Mouse (Mus musculus) kidney, adult 8-10 months (tissue): ENCODE measurements around the gene Dnajb12.

ENCODE experiments used
- DNase-seq, 2 experiments: peaks; one replicate each; pipeline ENCODE4 v3.0.0; 2022

The Dnajb12 gene

GRCm38 (mm10) chr10:59897511-59897910 lies 18.2 kb downstream of the Dnajb12 start:
- peak in 1 of 2 experiments; percentile 41 for DNase-seq

- peak in 1 of 2 experiments; percentile 4 for DNase-seq
Measured at GRCm38 (mm10) chr10:59898180-59898778, 18.9 kb downstream of the Dnajb12 start.

GRCm38 (mm10) chr10:59898935-59899334 lies 19.6 kb downstream of the Dnajb12 start:
- DNase-seq, result peak in 1 of 2 experiments; percentile 11

GRCm38 (mm10) chr10:59899341-59900173 lies 20.2 kb downstream of the Dnajb12 start:
- peak; percentile 87 to 94 for DNase-seq

- DNase-seq, result no peak
Measured at GRCm38 (mm10) chr10:59900174-59900435, 20.7 kb downstream of the Dnajb12 start.

GRCm38 (mm10) chr10:59900939-59901338 lies 21.6 kb downstream of the Dnajb12 start:
- DNase-seq, result no peak

- no peak for DNase-seq
Measured at GRCm38 (mm10) chr10:59901463-59901862, 22.1 kb downstream of the Dnajb12 start.

- no peak for DNase-seq
Measured at GRCm38 (mm10) chr10:59901986-59902605, 22.7 kb downstream of the Dnajb12 start.

GRCm38 (mm10) chr10:59902606-59902990 lies 23.2 kb downstream of the Dnajb12 start:
- DNase-seq, result no peak

- no peak for DNase-seq
Measured at GRCm38 (mm10) chr10:59903170-59903569, 23.8 kb downstream of the Dnajb12 start.

GRCm38 (mm10) chr10:59907080-59907609 lies 27.8 kb downstream of the Dnajb12 start:
- no peak for DNase-seq

- no peak for DNase-seq
Measured at GRCm38 (mm10) chr10:59907695-59908299, 28.4 kb downstream of the Dnajb12 start.

GRCm38 (mm10) chr10:59908776-59909315 lies 29.5 kb downstream of the Dnajb12 start:
- no peak for DNase-seq

- peak; percentile 62 to 70 for DNase-seq
Measured at GRCm38 (mm10) chr10:59909357-59909847, 30.0 kb downstream of the Dnajb12 start.

GRCm38 (mm10) chr10:59911091-59911490 lies 31.7 kb downstream of the Dnajb12 start:
- DNase-seq, result no peak

- peak; percentile 62 for DNase-seq
Measured at GRCm38 (mm10) chr10:59911561-59912198, 32.3 kb downstream of the Dnajb12 start.

GRCm38 (mm10) chr10:59915196-59915962 lies 36.0 kb downstream of the Dnajb12 start:
- no peak for DNase-seq

- DNase-seq, result peak; percentile 80 to 88
Measured at GRCm38 (mm10) chr10:59916159-59916558, 36.8 kb downstream of the Dnajb12 start.

GRCm38 (mm10) chr10:59916649-59917048 lies 37.3 kb downstream of the Dnajb12 start:
- no peak for DNase-seq

GRCm38 (mm10) chr10:59918111-59918510 lies 38.8 kb downstream of the Dnajb12 start:
- no peak for DNase-seq

- DNase-seq, result no peak
Measured at GRCm38 (mm10) chr10:59919494-59920181, 40.3 kb downstream of the Dnajb12 start.
